Mouse (Mus musculus) lung, postnatal 0 days (tissue): ENCODE results near the gene Dmrt1. TPM values are rescaled to one million over a fixed set of nuclear protein-coding genes. Genes with fewer than 3 reads are reported as not detected.
"Not testable (repeated sequence)": the region's sequence is repeated elsewhere in the genome, so short reads cannot be mapped to it uniquely, and the experiment has no call there.

ENCODE experiments used
- ATAC-seq: fragments of 200-750 bp; cut with Nextera tagmentation; 2 replicates; pipeline ENCODE4 v1.8.0; 2017; ENCODE audit warnings: moderate library complexity
- DNase-seq: peaks from one replicate; pipeline ENCODE4 v3.0.0-alpha.2; 2016; ENCODE audit warnings: low spot score
- H3K27ac ChIP-seq: fragments of 300-500 bp; sonication (generic); 2 replicates; pipeline ENCODE4 v1.5.1; 2014; ENCODE audit warnings: antibody characterized with exemption, mild to moderate bottlenecking, low read length, mixed read lengths
- H3K27me3 ChIP-seq: fragments of 300-500 bp; sonication (generic); replicated peaks from 2 replicates; pipeline ENCODE4 v1.6.1; 2014; ENCODE audit warnings: low read length, mixed read lengths; ENCODE audit not compliant: insufficient read depth
- H3K36me3 ChIP-seq: fragments of 300-500 bp; sonication (generic); 2 replicates; pipeline ENCODE4 v1.6.1; 2014; ENCODE audit warnings: low read length, mixed read lengths; ENCODE audit not compliant: insufficient read depth
- H3K4me1 ChIP-seq: fragments of 300-500 bp; sonication (generic); 2 replicates; pipeline ENCODE4 v1.6.1; 2014; ENCODE audit warnings: antibody characterized with exemption, low read depth, low read length, mixed read lengths; ENCODE audit not compliant: insufficient read depth
- H3K4me2 ChIP-seq: fragments of 300-500 bp; sonication (generic); replicated peaks from 2 replicates; pipeline ENCODE4 v1.6.1; 2014; ENCODE audit warnings: low read depth, mild to moderate bottlenecking, low read length, moderate library complexity, mixed read lengths
- H3K4me3 ChIP-seq: fragments of 300-500 bp; sonication (generic); 2 replicates; pipeline ENCODE4 v1.5.1; 2014; ENCODE audit warnings: low read depth, low read length
- H3K9ac ChIP-seq: fragments of 300-500 bp; sonication (generic); replicated peaks from 2 replicates; pipeline ENCODE4 v1.6.1; 2014; ENCODE audit warnings: low read depth, mild to moderate bottlenecking
- H3K9me3 ChIP-seq: fragments of 300-500 bp; sonication (generic); 2 replicates; pipeline ENCODE4 v1.6.1; 2016; ENCODE audit warnings: low read length, mixed read lengths
- CTCF ChIP-seq: IDR thresholded peaks from 2 replicates; pipeline ENCODE4 v1.5.1; 2016; ENCODE audit warnings: antibody characterized with exemption, mild to moderate bottlenecking
- EP300 ChIP-seq: IDR thresholded peaks from 2 replicates; pipeline ENCODE4 v1.6.1; 2016; ENCODE audit warnings: antibody characterized with exemption, mild to moderate bottlenecking, control low read depth
- WGBS: fragments of 180-500 bp; shearing (Covaris S2); extraction: QIAGEN DNeasy Blood & Tissue Kit; methylation state at CpG from one replicate; pipeline ENCODE4 v1.1.7; 2014; 5-methylcytosine and 5-hydroxymethylcytosine counted together
- polyA plus RNA-seq: library from polyadenylated mRNA; unstranded; fragments of >200 nt; fragmentation: Nextera tagmentation; extraction: Ambion mirVana; gene quantifications from 2 replicates; pipeline ENCODE4 v1.2.1, GENCODE M21; 2015

Gene Dmrt1
- not detected in 2 replicates for polyA plus RNA-seq

- Histone ChIP-seq H3K9ac (no peak within 1 kb of the TSS), H3K9me3 (no peaks in the 10 kb centered on the region), H3K27ac (no peak within 1 kb of the TSS), H3K4me3 (no peak within 1 kb of the TSS), H3K4me1 (no peaks in the 10 kb centered on the region), H3K4me2 (no peak within 1 kb of the TSS), H3K36me3 (no peaks in the 10 kb centered on the region), H3K27me3 (peaks cover 51% of the 10 kb centered on the region)
- ATAC-seq (no peak), DNase-seq (no peak)
- WGBS = 2% methylated on average over 63 of the region's 64 CpGs
- TF ChIP-seq EP300 (no peak), CTCF (no peak)
These were observed at the start of gene Dmrt1 for GRCm38 (mm10) chr19:25505360-25506196. Gene Dmrt1 (plus strand): TSS chr19:25505618.

GRCm38 (mm10) chr19:25460760-25461159 is 44.7 kb upstream of the Dmrt1 start:
- 78% methylated on average over 8 of the region's 8 CpGs for WGBS
- TF ChIP-seq EP300 = no peak
- TF ChIP-seq CTCF = no peak
- no peak for ATAC-seq

GRCm38 (mm10) chr19:25461553-25462320 is 43.7 kb upstream of the Dmrt1 start:
- TF ChIP-seq CTCF = no peak
- no peak for TF ChIP-seq EP300
- ATAC-seq (no peak), DNase-seq (no peak)
- H3K27ac ChIP-seq = no peak overlapping the region
- H3K27me3 ChIP-seq = no peaks in the 10 kb centered on the region
- H3K4me3 ChIP-seq = no peak overlapping the region
- no peak overlapping the region for H3K4me2 ChIP-seq
- WGBS = 71% methylated on average over 20 of the region's 20 CpGs
- no peaks in the 10 kb centered on the region for H3K4me1 ChIP-seq
- no peak overlapping the region for H3K9ac ChIP-seq
- H3K36me3 ChIP-seq = no peaks in the 10 kb centered on the region
- no peaks in the 10 kb centered on the region for H3K9me3 ChIP-seq

More at GRCm38 (mm10) chr19:25460760-25461159, 44.7 kb upstream of the Dmrt1 start:
- Histone ChIP-seq H3K27ac (no peak overlapping the region), H3K4me1 (no peaks in the 10 kb centered on the region), H3K27me3 (no peaks in the 10 kb centered on the region), H3K9me3 (no peaks in the 10 kb centered on the region), H3K36me3 (no peaks in the 10 kb centered on the region), H3K4me3 (no peak overlapping the region), H3K4me2 (no peak overlapping the region), H3K9ac (no peak overlapping the region)
- no peak for DNase-seq

- not testable (repeated sequence) for H3K4me3 ChIP-seq, H3K9me3 ChIP-seq, H3K4me1 ChIP-seq, H3K9ac ChIP-seq, H3K27ac ChIP-seq, ATAC-seq, H3K36me3 ChIP-seq, DNase-seq, H3K27me3 ChIP-seq, H3K4me2 ChIP-seq
- 61% methylated on average over 4 of the region's 4 CpGs for WGBS
- TF ChIP-seq CTCF = peak; percentile 51
These were observed 29.6 kb upstream of the Dmrt1 start for GRCm38 (mm10) chr19:25475806-25476205.

GRCm38 (mm10) chr19:25479152-25479669 is 26.2 kb upstream of the Dmrt1 start:
- no peaks in the 10 kb centered on the region for H3K4me1 ChIP-seq
- no peak overlapping the region for H3K9ac ChIP-seq
- H3K27me3 ChIP-seq = no peaks in the 10 kb centered on the region
- no peaks in the 10 kb centered on the region for H3K9me3 ChIP-seq
- TF ChIP-seq CTCF = no peak
- no peak for TF ChIP-seq EP300
- ATAC-seq = no peak
- no peak overlapping the region for H3K4me2 ChIP-seq
- WGBS = 76% methylated on average over 5 of the region's 5 CpGs
- H3K27ac ChIP-seq = no peak overlapping the region
- no peak for DNase-seq
- H3K4me3 ChIP-seq = no peak overlapping the region
- no peaks in the 10 kb centered on the region for H3K36me3 ChIP-seq

GRCm38 (mm10) chr19:25480820-25481219 is 24.6 kb upstream of the Dmrt1 start:
- ATAC-seq (no peak), DNase-seq (no peak)
- no peak overlapping the region for H3K4me2 ChIP-seq
- H3K27ac ChIP-seq = no peak overlapping the region
- H3K4me1 ChIP-seq = no peaks in the 10 kb centered on the region
- no peak overlapping the region for H3K4me3 ChIP-seq
- WGBS = 85% methylated on average over 6 of the region's 6 CpGs
- no peak for TF ChIP-seq EP300
- TF ChIP-seq CTCF = no peak
- H3K27me3 ChIP-seq = no peaks in the 10 kb centered on the region
- H3K9ac ChIP-seq = no peak overlapping the region
- H3K36me3 ChIP-seq = no peaks in the 10 kb centered on the region
- no peaks in the 10 kb centered on the region for H3K9me3 ChIP-seq
